Mouse (Mus musculus): ENCODE measurements around the gene Car3. TPM values are rescaled to one million over a fixed set of nuclear protein-coding genes. Genes with fewer than 3 reads are reported as not detected.

Gene Car3
- polyA plus RNA-seq, 1 experiment from 2014 or later = 5.3 TPM

DNA sequence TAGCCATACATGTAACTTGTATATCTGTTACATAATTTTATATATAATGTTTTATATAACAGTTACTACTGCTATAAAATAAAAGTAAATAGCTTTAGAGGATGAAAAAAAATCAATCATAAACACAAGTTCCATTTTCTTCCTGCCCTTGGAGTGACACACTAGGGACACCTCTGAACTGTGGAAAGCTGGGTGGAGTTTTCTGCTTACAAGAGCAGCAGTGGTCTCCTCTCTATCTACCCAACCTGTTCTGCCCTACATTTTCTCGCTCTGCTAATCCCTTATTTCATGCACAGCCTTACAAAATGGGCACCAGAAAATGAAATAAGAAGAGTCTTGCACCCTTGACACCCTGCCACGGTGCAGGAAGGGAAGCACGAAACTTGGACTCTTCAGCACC is 16.0 kb downstream of the Car3 start:
- H3K4me1 ChIP-seq (replicated peaks; ENCODE audit: control insufficient read depth, insufficient read depth, low read length) = 0 out of 2 replicates have a peak, but pooled peaks cover 6% of the 10 kb centered on the region
- no peaks in the 10 kb centered on the region for H3K27me3 ChIP-seq (replicated peaks; ENCODE audit: control insufficient read depth, insufficient read depth, low read length)
- H3K36me3 ChIP-seq (ENCODE audit: control insufficient read depth, insufficient read depth, low read length) = no peaks in the 10 kb centered on the region
- ATAC-seq (replicated peaks; ENCODE audit: low FRiP score, low TSS enrichment, low read depth) = no peak
- no peak overlapping the region for H3K4me3 ChIP-seq (ENCODE audit: low read depth, low read length)
- no peak overlapping the region for H3K27ac ChIP-seq (ENCODE audit: low read depth)
- H3K4me2 ChIP-seq (ENCODE audit: low read length) = no peak overlapping the region
- DNase-seq (ENCODE audit: low spot score) = no peak
- H3K9ac ChIP-seq (ENCODE audit: low read length) = no peak overlapping the region
- WGBS = 90% methylated on average over 3 of the region's 3 CpGs
- no peaks in the 10 kb centered on the region for H3K9me3 ChIP-seq (ENCODE audit: control insufficient read depth, low read length)

DNA sequence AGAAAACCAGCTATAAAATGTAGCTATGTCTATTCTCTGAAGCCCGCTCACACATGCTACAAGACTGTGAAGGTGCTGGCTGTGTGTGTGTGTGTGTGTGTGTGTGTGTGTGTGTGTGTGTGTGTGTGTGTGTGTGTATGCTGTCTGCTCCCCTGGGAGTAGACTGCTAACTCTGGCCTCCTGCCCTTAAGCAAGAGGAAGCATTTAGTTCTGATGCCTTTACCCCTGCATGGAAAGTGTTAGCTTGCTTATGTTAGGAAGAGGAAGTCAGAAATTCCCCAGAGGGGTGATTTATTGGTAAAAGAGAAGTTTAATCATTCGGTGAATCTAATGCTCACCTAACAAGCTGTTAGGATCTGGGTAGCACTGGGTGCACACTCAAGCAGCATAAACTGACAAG is 17.0 kb downstream of the Car3 start:
- no peak overlapping the region for H3K9ac ChIP-seq (ENCODE audit: low read length)
- H3K4me2 ChIP-seq (ENCODE audit: low read length) = no peak overlapping the region
- H3K9me3 ChIP-seq (ENCODE audit: control insufficient read depth, low read length) = no peaks in the 10 kb centered on the region
- WGBS = 47% methylated on average over 2 of the region's 2 CpGs
- H3K4me1 ChIP-seq (replicated peaks; ENCODE audit: control insufficient read depth, insufficient read depth, low read length) = 0 out of 2 replicates have a peak, but pooled peaks cover 6% of the 10 kb centered on the region
- no peaks in the 10 kb centered on the region for H3K27me3 ChIP-seq (replicated peaks; ENCODE audit: control insufficient read depth, insufficient read depth, low read length)
- DNase-seq (ENCODE audit: low spot score) (no peak), ATAC-seq (replicated peaks; ENCODE audit: low FRiP score, low TSS enrichment, low read depth) (no peak)
- H3K4me3 ChIP-seq (ENCODE audit: low read depth, low read length) = no peak overlapping the region
- H3K36me3 ChIP-seq (ENCODE audit: control insufficient read depth, insufficient read depth, low read length) = no peaks in the 10 kb centered on the region
- no peak overlapping the region for H3K27ac ChIP-seq (ENCODE audit: low read depth)

DNA sequence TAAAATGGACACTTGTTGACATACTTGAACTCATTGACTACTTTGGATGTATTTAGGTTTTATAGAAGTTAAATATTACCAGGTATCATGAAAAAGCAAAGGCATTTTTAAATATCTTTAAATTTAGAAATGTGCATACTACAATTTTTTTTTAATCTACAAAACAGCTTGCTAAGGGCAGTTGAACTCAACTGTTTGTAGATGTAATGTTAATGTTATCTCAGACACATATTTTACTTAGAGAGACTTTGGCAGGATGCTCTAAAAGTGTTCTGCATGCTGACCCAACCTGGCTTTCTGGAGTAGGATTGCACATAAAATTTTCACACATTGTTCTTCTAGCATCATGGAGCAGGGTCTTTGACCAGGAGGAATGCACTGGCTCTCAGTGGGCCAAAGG is 18.7 kb downstream of the Car3 start:
- no peaks in the 10 kb centered on the region for H3K36me3 ChIP-seq (ENCODE audit: control insufficient read depth, insufficient read depth, low read length)
- ATAC-seq (replicated peaks; ENCODE audit: low FRiP score, low TSS enrichment, low read depth) (no peak), DNase-seq (ENCODE audit: low spot score) (no peak)
- H3K27me3 ChIP-seq (replicated peaks; ENCODE audit: control insufficient read depth, insufficient read depth, low read length) = peaks cover 3% of the 10 kb centered on the region
- 0 out of 2 replicates have a peak, but pooled peaks cover 9% of the 10 kb centered on the region for H3K4me1 ChIP-seq (replicated peaks; ENCODE audit: control insufficient read depth, insufficient read depth, low read length)
- H3K4me3 ChIP-seq (ENCODE audit: low read depth, low read length) = no peak overlapping the region
- no peaks in the 10 kb centered on the region for H3K9me3 ChIP-seq (ENCODE audit: control insufficient read depth, low read length)
- H3K4me2 ChIP-seq (ENCODE audit: low read length) = no peak overlapping the region
- H3K9ac ChIP-seq (ENCODE audit: low read length) = no peak overlapping the region
- H3K27ac ChIP-seq (ENCODE audit: low read depth) = no peak overlapping the region

DNA sequence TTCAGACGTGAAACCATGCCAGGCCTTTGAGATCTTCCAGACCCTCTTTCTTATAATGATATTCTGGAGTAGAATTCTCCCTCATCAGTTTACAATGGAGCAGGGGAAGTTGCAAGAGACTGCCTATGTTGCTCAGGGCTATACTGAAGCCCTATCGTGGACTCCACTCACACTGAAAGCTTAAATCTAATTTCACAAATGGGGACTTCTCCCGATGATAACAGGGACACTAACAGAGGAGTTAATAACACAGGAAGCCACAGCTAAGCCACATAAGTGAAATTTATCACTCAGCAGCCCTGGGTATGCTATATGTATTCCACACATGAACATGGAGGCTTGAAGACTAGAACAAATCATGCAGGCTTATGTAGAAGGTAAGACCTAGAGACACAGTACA is 19.4 kb downstream of the Car3 start:
- 43% methylated on average over 3 of the region's 3 CpGs for WGBS

DNA sequence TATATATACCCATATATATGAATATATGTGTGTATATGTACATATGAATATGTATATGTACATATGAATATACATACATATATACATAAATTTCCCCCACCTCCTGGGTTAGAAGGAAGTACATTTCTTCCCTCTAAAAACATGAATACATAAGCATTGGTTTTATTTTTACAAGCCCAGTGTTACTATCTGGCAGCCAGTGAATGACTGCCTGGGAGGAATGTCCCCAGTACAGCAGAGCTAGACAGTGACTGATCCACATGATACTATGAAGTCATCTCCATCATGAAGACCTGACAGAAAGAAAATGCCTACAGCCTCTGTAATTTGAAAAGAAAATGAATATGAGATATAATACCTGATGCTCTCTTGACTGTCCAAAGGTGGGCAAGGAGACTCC is 21.5 kb downstream of the Car3 start:
- no peaks in the 10 kb centered on the region for H3K36me3 ChIP-seq (ENCODE audit: control insufficient read depth, insufficient read depth, low read length)
- H3K27me3 ChIP-seq (replicated peaks; ENCODE audit: control insufficient read depth, insufficient read depth, low read length) = peaks cover 11% of the 10 kb centered on the region
- H3K27ac ChIP-seq (ENCODE audit: low read depth) = no peak overlapping the region
- H3K4me2 ChIP-seq (ENCODE audit: low read length) = no peak overlapping the region
- ATAC-seq (replicated peaks; ENCODE audit: low FRiP score, low TSS enrichment, low read depth) (no peak), DNase-seq (ENCODE audit: low spot score) (no peak)
- no peaks in the 10 kb centered on the region for H3K9me3 ChIP-seq (ENCODE audit: control insufficient read depth, low read length)
- H3K4me3 ChIP-seq (ENCODE audit: low read depth, low read length) = no peak overlapping the region
- H3K9ac ChIP-seq (ENCODE audit: low read length) = no peak overlapping the region
- H3K4me1 ChIP-seq (replicated peaks; ENCODE audit: control insufficient read depth, insufficient read depth, low read length) = 0 out of 2 replicates have a peak, but pooled peaks cover 11% of the 10 kb centered on the region

More for the DNA sequence above, 19.4 kb downstream of the Car3 start:
- H3K9ac ChIP-seq (ENCODE audit: low read length) = no peak overlapping the region
- no peak for DNase-seq (ENCODE audit: low spot score)
- H3K4me2 ChIP-seq (ENCODE audit: low read length) = no peak overlapping the region
- H3K4me1 ChIP-seq (replicated peaks; ENCODE audit: control insufficient read depth, insufficient read depth, low read length) = 0 out of 2 replicates have a peak, but pooled peaks cover 11% of the 10 kb centered on the region
- no peaks in the 10 kb centered on the region for H3K9me3 ChIP-seq (ENCODE audit: control insufficient read depth, low read length)
- H3K27ac ChIP-seq (ENCODE audit: low read depth) = no peak overlapping the region
- H3K27me3 ChIP-seq (replicated peaks; ENCODE audit: control insufficient read depth, insufficient read depth, low read length) = peaks cover 11% of the 10 kb centered on the region
- H3K36me3 ChIP-seq (ENCODE audit: control insufficient read depth, insufficient read depth, low read length) = no peaks in the 10 kb centered on the region
- no peak overlapping the region for H3K4me3 ChIP-seq (ENCODE audit: low read depth, low read length)
- no peak for ATAC-seq (replicated peaks; ENCODE audit: low FRiP score, low TSS enrichment, low read depth)

DNA sequence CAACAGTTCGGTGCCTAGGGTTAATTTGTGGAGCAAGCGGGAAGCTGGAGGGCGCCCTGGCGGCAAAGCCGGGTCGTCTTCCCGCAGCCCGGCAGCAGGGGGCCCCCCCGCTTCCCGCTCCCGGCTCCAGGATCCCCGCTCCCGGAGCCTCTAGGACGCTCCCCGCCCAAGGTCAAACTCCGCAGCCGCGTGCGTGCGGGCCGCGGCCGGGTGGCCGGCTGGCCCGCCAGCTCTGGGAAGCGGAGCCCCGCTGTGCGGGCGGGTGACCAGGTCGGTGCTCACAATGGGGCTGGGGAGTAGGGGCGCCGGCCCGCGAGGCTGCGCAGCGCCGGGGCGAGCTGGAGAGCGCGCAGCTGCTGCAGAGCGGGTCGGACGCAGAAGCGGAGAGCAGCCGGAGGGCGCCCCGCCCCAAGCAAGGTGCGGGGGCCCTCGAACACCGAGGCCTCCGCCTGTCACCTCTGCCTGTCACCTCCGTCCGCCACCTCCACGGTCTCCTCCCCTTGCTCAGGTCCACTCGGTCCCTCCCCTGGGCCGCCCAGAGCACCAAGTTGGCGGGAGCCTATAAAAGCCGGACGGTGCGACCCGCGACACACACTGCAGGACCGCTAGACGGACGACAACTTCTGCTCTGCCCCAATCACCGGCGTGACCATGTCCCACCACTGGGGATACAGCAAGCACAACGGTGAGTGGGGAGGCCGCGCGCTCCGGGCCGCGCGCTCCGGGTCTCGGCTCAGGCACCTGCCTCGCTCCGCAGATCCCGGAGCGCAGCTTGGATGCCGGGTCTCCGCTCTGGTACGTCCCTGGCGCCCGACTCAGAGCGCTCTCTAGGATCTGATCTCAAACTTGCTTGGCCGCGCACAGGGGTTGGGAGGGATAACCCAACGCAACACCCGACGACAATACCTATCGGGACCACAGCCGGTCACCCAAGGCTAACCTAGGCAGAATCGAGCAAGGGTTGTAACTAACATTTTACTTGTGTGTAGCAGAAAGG is 23.1 kb downstream of the Car3 start, which contains the start of gene Car2:
Gene Car2 (plus strand): TSS at position 172 of the 997 bp plus-strand sequence.
- peaks cover 11% of the 10 kb centered on the region for H3K27me3 ChIP-seq (replicated peaks; ENCODE audit: control insufficient read depth, insufficient read depth, low read length)
- peak within 1 kb of the TSS; percentile 72 for H3K4me2 ChIP-seq (ENCODE audit: low read length)
- no peaks in the 10 kb centered on the region for H3K36me3 ChIP-seq (ENCODE audit: control insufficient read depth, insufficient read depth, low read length)
- H3K27ac ChIP-seq (ENCODE audit: low read depth) = no peak within 1 kb of the TSS
- DNase-seq (ENCODE audit: low spot score) = peak; percentile 84
- H3K4me1 ChIP-seq (replicated peaks; ENCODE audit: control insufficient read depth, insufficient read depth, low read length) = 0 out of 2 replicates have a peak, but pooled peaks cover 7% of the 10 kb centered on the region
- H3K9me3 ChIP-seq (ENCODE audit: control insufficient read depth, low read length) = no peaks in the 10 kb centered on the region
- H3K4me3 ChIP-seq (ENCODE audit: low read depth, low read length) = peak within 1 kb of the TSS; percentile 60
- under 1% methylated on average over 95 of the region's 95 CpGs for WGBS
- peak; percentile 81 for ATAC-seq (replicated peaks; ENCODE audit: low FRiP score, low TSS enrichment, low read depth)
- peak within 1 kb of the TSS; percentile 45 for H3K9ac ChIP-seq (ENCODE audit: low read length)

DNA sequence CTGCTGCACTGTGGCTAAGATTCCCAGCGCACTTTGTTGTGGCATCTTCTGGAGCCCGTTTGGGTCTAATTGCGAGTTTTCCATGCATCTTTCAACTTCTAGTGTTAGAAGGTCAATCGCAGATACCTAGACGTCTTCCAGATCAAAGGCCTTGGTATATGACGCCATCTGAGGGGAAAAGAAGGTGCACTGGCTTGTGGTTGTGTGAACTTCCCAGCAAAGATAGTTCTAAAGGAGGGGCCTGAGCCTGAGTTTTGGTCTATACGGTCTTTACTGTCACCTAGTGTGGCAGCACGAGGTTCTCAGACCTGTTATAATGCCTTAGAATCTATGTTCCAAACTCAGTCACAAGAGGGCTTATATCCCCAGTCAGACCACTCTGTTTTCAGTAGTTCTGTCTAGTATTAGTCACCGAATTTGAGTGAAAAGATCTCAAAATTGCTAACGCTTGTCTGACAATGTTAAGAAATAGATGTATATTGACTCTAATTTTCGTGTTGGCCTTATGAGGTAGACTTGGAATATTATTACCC is 23.9 kb downstream of the Car3 start:
- Histone ChIP-seq H3K9ac (ENCODE audit: low read length) (no peak overlapping the region; the same call in 1 of the 2 replicates), H3K4me1 (replicated peaks; ENCODE audit: control insufficient read depth, insufficient read depth, low read length) (0 out of 2 replicates have a peak, but pooled peaks cover 4% of the 10 kb centered on the region), H3K4me2 (ENCODE audit: low read length) (peak overlapping the region; percentile 72), H3K27ac (ENCODE audit: low read depth) (no peak overlapping the region), H3K36me3 (ENCODE audit: control insufficient read depth, insufficient read depth, low read length) (no peaks in the 10 kb centered on the region), H3K4me3 (ENCODE audit: low read depth, low read length) (peak overlapping the region; percentile 60), H3K9me3 (ENCODE audit: control insufficient read depth, low read length) (no peaks in the 10 kb centered on the region), H3K27me3 (replicated peaks; ENCODE audit: control insufficient read depth, insufficient read depth, low read length) (peaks cover 11% of the 10 kb centered on the region)
- 43% methylated on average over 11 of the region's 11 CpGs for WGBS
- DNase-seq (ENCODE audit: low spot score) = no peak
- no peak for ATAC-seq (replicated peaks; ENCODE audit: low FRiP score, low TSS enrichment, low read depth)

DNA sequence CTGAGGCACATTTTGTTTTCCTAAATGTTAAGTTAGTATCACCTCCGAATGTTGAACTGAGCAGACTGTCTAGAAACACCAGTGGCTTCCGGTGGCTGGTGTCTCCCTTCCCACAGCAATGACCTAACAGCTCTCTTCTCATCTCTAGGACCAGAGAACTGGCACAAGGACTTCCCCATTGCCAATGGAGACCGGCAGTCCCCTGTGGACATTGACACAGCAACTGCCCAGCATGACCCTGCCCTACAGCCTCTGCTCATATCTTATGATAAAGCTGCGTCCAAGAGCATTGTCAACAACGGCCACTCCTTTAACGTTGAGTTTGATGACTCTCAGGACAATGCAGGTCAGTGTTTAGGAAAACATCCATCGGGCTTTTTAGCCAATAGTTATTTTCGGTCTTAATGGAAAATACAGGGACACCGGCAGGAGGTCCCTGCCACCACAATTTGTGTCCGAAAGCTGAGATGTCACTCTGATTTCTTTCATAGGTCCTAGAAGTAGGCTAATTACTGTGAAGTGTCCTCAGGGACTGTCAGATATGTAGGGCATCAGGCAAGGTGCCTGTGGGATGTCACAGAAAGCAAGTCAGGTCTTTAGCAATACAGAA is 24.5 kb downstream of the Car3 start:
- Histone ChIP-seq H3K4me3 (ENCODE audit: low read depth, low read length) (no peak overlapping the region), H3K36me3 (ENCODE audit: control insufficient read depth, insufficient read depth, low read length) (no peaks in the 10 kb centered on the region), H3K9me3 (ENCODE audit: control insufficient read depth, low read length) (no peaks in the 10 kb centered on the region), H3K27ac (ENCODE audit: low read depth) (no peak overlapping the region), H3K4me1 (replicated peaks; ENCODE audit: control insufficient read depth, insufficient read depth, low read length) (0 out of 2 replicates have a peak, but pooled peaks cover 4% of the 10 kb centered on the region), H3K27me3 (replicated peaks; ENCODE audit: control insufficient read depth, insufficient read depth, low read length) (peaks cover 11% of the 10 kb centered on the region), H3K9ac (ENCODE audit: low read length) (no peak overlapping the region), H3K4me2 (ENCODE audit: low read length) (peak overlapping the region; percentile 72; the same call in 1 of the 2 replicates)
- WGBS = 76% methylated on average over 10 of the region's 10 CpGs
- ATAC-seq (replicated peaks; ENCODE audit: low FRiP score, low TSS enrichment, low read depth) = no peak
- peak; percentile 54 for DNase-seq (ENCODE audit: low spot score)
